Mouse (Mus musculus): Measurements from ENCODE around the gene Prr12.
A peak's percentile ranks its signal among the peaks of the same experiment; 100 is the strongest.

Gene Prr12

GRCm38 (mm10) chr7:44996672-44997071 lies 56.0 kb downstream of the Prr12 start:
- DNase-seq: no peak

GRCm38 (mm10) chr7:44986879-44987718 lies 65.6 kb downstream of the Prr12 start:
- DNase-seq: no peak

- DNase-seq: peak; percentile 100
These were observed 66.3 kb downstream of the Prr12 start, which contains the start of gene Prmt1 for GRCm38 (mm10) chr7:44986192-44986878. Gene Prmt1 (minus strand): TSS chr7:44986568.

- DNase-seq: peak; percentile 65
These were observed 67.0 kb downstream of the Prr12 start for GRCm38 (mm10) chr7:44985595-44986191.

- DNase-seq: no peak
These were observed 67.9 kb downstream of the Prr12 start for GRCm38 (mm10) chr7:44984833-44985164.

- DNase-seq: no peak
These were observed 68.5 kb downstream of the Prr12 start for GRCm38 (mm10) chr7:44983944-44984832.

- DNase-seq: peak; percentile 74
These were observed 69.6 kb downstream of the Prr12 start for GRCm38 (mm10) chr7:44983085-44983484.

GRCm38 (mm10) chr7:44981539-44981938 lies 71.1 kb downstream of the Prr12 start:
- DNase-seq: no peak

GRCm38 (mm10) chr7:44978300-44978699 lies 74.4 kb downstream of the Prr12 start:
- DNase-seq: no peak
